Mouse (Mus musculus) CD4-positive, CD25-positive, alpha-beta regulatory T cell, adult 2 months (primary cell): ENCODE measurements around the gene Cluap1.
"Not testable (repeated sequence)": the region's sequence is repeated elsewhere in the genome, so short reads cannot be mapped to it uniquely, and the experiment has no call there.

Source experiments
- DNase-seq: peaks from one replicate; pipeline ENCODE4 v3.0.0-alpha.2; 2012; ENCODE audit warnings: low read depth, low spot score

Gene Cluap1

GRCm38 (mm10) chr16:3934091-3934490 lies 25.5 kb downstream of the Cluap1 start:
- DNase-seq, result no peak

DNA sequence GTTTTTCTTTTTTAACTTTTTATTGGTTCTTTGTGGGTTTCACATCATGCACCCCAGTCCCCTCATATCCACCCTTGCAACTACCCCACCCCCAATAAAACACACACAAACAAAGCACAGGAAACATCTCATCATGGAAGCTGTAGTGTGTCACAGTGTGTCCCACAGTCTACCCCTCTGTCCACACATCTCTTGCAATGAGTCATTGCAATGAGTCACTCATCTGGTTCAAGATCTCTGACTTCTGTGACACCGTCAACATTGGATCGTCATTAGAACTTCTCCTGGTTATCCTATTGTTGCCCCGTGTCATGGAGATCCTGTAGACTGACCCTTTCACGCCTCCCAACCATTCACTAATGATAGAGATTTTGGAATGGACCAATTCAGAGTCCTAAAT lies 26.1 kb downstream of the Cluap1 start:
- no peak for DNase-seq

GRCm38 (mm10) chr16:3951141-3951540 lies 42.5 kb downstream of the Cluap1 start:
- DNase-seq, result no peak

- no peak for DNase-seq
These were observed 47.8 kb downstream of the Cluap1 start for GRCm38 (mm10) chr16:3956369-3956768.

- no peak for DNase-seq
These were observed 50.7 kb downstream of the Cluap1 start for GRCm38 (mm10) chr16:3959261-3959660.

DNA sequence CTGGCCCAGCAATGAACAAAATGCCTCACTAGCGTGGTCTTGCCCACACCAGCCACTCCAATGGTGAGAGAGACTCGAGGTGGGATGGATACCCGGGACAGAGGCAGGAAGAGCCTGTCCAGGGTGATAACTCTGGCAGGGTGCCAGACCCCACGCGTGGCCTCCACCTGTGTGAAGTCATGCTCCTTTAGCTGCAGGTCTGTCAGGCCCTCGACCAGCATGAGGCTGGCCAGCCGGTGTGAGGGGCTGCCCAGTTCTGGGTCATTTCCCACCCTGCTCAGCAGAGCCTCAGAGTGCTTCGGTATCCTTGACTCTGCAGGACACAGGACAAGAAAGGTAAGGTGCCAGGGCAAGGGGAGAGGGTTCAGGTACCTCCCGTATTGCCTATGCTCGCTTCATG lies 56.4 kb downstream of the Cluap1 start:
- no peak for DNase-seq

DNA sequence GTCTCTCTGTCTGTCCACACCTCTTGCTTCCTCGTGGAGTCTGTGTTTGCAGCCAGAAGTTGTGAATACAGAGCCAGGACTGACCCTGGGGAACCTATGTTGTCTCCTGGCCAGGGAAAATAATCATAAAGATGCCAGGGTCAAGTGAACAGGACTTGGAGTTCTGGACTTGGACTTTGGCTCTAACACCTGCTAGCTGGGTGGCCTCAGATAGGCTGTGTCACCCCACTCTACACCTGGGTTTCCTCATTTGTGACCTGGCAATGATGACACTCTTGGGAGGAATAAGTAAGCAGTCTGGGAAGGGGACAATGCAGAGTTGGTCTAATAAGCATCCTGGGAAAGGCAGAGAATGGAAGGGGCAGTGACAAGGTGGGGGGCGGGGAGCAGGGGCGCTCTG lies 56.9 kb downstream of the Cluap1 start:
- no peak for DNase-seq

DNA sequence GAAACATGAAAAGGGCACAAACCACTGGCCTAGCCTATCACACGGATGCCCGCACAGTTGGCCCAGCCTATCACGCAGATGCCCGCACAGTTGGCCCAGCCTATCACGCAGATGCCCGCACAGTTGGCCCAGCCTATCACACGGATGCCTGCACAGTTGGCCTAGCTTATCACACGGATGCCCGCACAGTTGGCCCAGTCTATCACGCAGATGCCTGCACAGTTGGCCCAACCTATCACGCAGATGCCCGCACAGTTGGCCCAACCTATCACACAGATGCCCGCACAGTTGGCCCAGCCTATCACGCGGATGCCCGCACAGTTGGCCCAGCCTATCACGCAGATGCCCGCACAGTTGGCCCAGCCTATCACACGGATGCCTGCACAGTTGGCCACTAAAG lies 65.9 kb downstream of the Cluap1 start:
- not testable (repeated sequence) for DNase-seq

DNA sequence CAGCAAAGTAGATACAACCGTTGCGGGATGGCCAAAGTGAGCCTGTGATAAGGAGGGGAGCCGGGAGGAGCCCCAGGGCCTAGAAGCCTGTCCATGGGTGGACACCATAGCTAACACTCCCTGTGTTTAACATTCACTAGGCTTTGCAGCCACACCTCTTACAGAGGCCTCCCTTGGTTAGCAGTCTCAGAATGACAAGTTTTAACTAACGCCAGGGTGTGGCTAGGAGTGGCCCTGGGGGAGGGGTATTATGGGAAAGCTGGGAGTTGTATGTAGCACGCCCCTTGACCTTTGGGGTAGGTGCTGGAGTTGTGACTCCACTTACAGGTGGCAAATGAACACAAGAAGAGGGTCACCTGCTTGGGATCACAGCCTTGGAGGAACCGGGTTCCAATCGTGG lies 67.1 kb downstream of the Cluap1 start:
- DNase-seq, result no peak

- peak; percentile 71 for DNase-seq
These were observed 67.7 kb downstream of the Cluap1 start, which contains the start of gene Nlrc3 for GRCm38 (mm10) chr16:3976251-3976671. Gene Nlrc3 (minus strand): TSS chr16:3976632.

GRCm38 (mm10) chr16:3976712-3977111 lies 68.1 kb downstream of the Cluap1 start:
- no peak for DNase-seq

GRCm38 (mm10) chr16:3982173-3982572 lies 73.6 kb downstream of the Cluap1 start:
- peak; percentile 41 for DNase-seq

GRCm38 (mm10) chr16:3983146-3983700 lies 74.6 kb downstream of the Cluap1 start:
- DNase-seq, result no peak

GRCm38 (mm10) chr16:3988410-3988809 lies 79.8 kb downstream of the Cluap1 start:
- DNase-seq, result peak; percentile 13
